Mouse (Mus musculus) myocyte (in vitro differentiated cells): ENCODE data around the gene Smg6.

Experiments used
- CEBPB ChIP-seq: IDR thresholded peaks from 2 replicates; pipeline ENCODE4 v1.6.1; 2011; ENCODE audit warnings: mild to moderate bottlenecking, moderate library complexity; ENCODE audit not compliant: poor library complexity, insufficient read depth, severe bottlenecking
- E2F4 ChIP-seq: IDR thresholded peaks from one replicate; pipeline ENCODE4 v1.6.1; 2011; ENCODE audit warnings: mild to moderate bottlenecking, control low read depth, moderate library complexity; ENCODE audit not compliant: insufficient read depth
- MAX ChIP-seq: IDR thresholded peaks from one replicate; pipeline ENCODE4 v1.6.1; 2011; ENCODE audit warnings: low read depth, mild to moderate bottlenecking, control low read depth
- MYOD1 ChIP-seq, 3 experiments: IDR thresholded peaks; one replicate each; pipeline ENCODE4 v1.6.1; 2011; ENCODE audit warnings: control low read depth in 2 of 3, low read depth in 2 of 3, mild to moderate bottlenecking in 2 of 3, moderate library complexity in 1 of 3; ENCODE audit not compliant: insufficient read length in 2 of 3, control insufficient read depth in 1 of 3
- MYOG ChIP-seq, 3 experiments: IDR thresholded peaks; one replicate each; pipeline ENCODE4 v1.6.1; 2011; ENCODE audit warnings: control low read depth in 2 of 3, low read depth in 2 of 3, mild to moderate bottlenecking in 2 of 3; ENCODE audit not compliant: insufficient read length in 2 of 3, control insufficient read depth in 1 of 3, insufficient read depth in 1 of 3
- POLR2A ChIP-seq: IDR thresholded peaks from one replicate; pipeline ENCODE4 v1.6.1; 2011; ENCODE audit warnings: low read depth, mild to moderate bottlenecking, control low read depth, moderate library complexity; ENCODE audit not compliant: insufficient read length
- POLR2AphosphoS2 ChIP-seq: IDR thresholded peaks from one replicate; pipeline ENCODE4 v1.6.1; 2011; ENCODE audit warnings: low read depth, control low read depth; ENCODE audit not compliant: insufficient read length
- REST ChIP-seq: IDR thresholded peaks from one replicate; pipeline ENCODE4 v1.6.1; 2011; ENCODE audit warnings: mild to moderate bottlenecking, control low read depth, moderate library complexity; ENCODE audit not compliant: insufficient read depth, insufficient read length
- SRF ChIP-seq: IDR thresholded peaks from one replicate; pipeline ENCODE4 v1.6.1; 2011; ENCODE audit warnings: low read depth; ENCODE audit not compliant: control insufficient read depth, insufficient read length
- TCF12 ChIP-seq: IDR thresholded peaks from one replicate; pipeline ENCODE4 v1.6.1; 2011; ENCODE audit warnings: mild to moderate bottlenecking, control low read depth; ENCODE audit not compliant: poor library complexity, insufficient read depth, severe bottlenecking
- TCF3 ChIP-seq: IDR thresholded peaks from one replicate; pipeline ENCODE4 v1.6.1; 2011; ENCODE audit warnings: low read depth, control low read depth; ENCODE audit not compliant: insufficient read length
- USF1 ChIP-seq: IDR thresholded peaks from one replicate; pipeline ENCODE4 v1.6.1; 2011; ENCODE audit warnings: low read depth, mild to moderate bottlenecking, control low read depth, moderate library complexity

GRCm38 (mm10) chr11:75164750-75165149 is 239.1 kb downstream of the Smg6 start:
- TF ChIP-seq POLR2A (no peak), E2F4 (no peak), MYOD1 (IDR thresholded peaks at IDR 0.05; ENCODE audit: control insufficient read depth in 1 of 3, insufficient read length in 2 of 3, low read depth in 2 of 3) (no peak), MAX (no peak), USF1 (no peak), SRF (no peak), TCF12 (no peak), POLR2AphosphoS2 (no peak), REST (no peak), TCF3 (no peak), CEBPB (no peak), MYOG (IDR thresholded peaks at IDR 0.05; ENCODE audit: control insufficient read depth in 1 of 3, insufficient read depth in 1 of 3, insufficient read length in 2 of 3, low read depth in 2 of 3) (no peak)
